Mouse (Mus musculus) adrenal gland, adult 2 months (tissue): ENCODE measurements at regions not wholly inside any gene's neighbourhood (a gene's known extent, or its start where the extent isn't known, plus 50 kb on each side); places are given as distances from the start of the nearest gene placed in this dataset.

ENCODE experiments used
- DNase-seq: peaks from one replicate; pipeline ENCODE4 v3.0.0; 2021

GRCm38 (mm10) chr8:75353786-75354185, 52.6 kb downstream of the Gm10358 start:
- DNase-seq = no peak

- DNase-seq = no peak
Measured at GRCm38 (mm10) chr8:75350141-75350540, 56.2 kb downstream of the Gm10358 start.

- DNase-seq = peak; percentile 4
Measured at GRCm38 (mm10) chr8:75348047-75348446, 58.3 kb downstream of the Gm10358 start.

- no peak for DNase-seq
Measured at GRCm38 (mm10) chr8:75320614-75321013, 85.8 kb downstream of the Gm10358 start.

GRCm38 (mm10) chr8:75318526-75318925, 87.9 kb downstream of the Gm10358 start:
- DNase-seq = no peak

GRCm38 (mm10) chr8:75315886-75316285, 90.5 kb downstream of the Gm10358 start:
- DNase-seq = peak; percentile 46

GRCm38 (mm10) chr8:75309463-75309862, 95.7 kb downstream of the Rasd2 start:
- DNase-seq = no peak

- no peak for DNase-seq
Measured at GRCm38 (mm10) chr8:75291921-75292320, 78.2 kb downstream of the Rasd2 start.

GRCm38 (mm10) chr8:75289933-75290332, 76.2 kb downstream of the Rasd2 start:
- no peak for DNase-seq
